Mouse (Mus musculus): ENCODE results near the gene Fam19a3. TPM values are rescaled to one million over a fixed set of nuclear protein-coding genes. Genes with fewer than 3 reads are reported as not detected.

The Fam19a3 gene
- polyA plus RNA-seq (2012; fragmentation: generic; extraction: Trizol): not detected

DNA sequence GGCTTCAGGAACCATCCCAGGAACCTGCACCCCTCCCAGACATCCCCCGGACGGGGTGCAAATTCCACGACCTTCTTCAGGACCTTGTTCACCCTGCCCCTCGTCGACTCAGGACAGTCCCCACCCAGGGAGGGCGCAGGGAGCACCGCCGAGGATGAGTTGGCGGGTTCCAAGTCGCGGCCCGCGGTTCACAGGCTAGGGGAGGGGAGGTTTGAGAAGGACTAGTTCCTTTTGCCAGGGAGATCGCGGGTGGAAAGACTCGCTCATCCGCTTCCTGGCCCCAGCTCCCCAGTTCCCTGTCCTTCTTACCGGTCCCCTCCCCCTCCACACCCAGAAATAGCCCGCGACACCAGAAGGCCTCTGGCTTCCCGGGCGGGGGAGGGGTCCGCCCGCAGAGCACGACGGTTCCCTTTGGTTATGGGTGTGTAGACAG is at the start of gene Fam19a3:
TSS of gene Fam19a3 (minus strand) at position 370 of the 433 bp plus-strand sequence.
- Histone ChIP-seq H3K79me2 (ENCODE audit: control insufficient read depth, insufficient read depth) (no peaks in the 10 kb centered on the region), H3K36me3 (ENCODE audit: control insufficient read depth, insufficient read depth) (no peaks in the 10 kb centered on the region), H3ac (ENCODE audit: control insufficient read depth, insufficient read length) (no peak within 1 kb of the TSS), H3K4me3 (peak within 1 kb of the TSS; percentile 7), H3K4me2 (ENCODE audit: low read depth) (peak within 1 kb of the TSS; percentile 67), H3K27me3 (ENCODE audit: control insufficient read depth, insufficient read depth, insufficient read length) (peaks cover 23% of the 10 kb centered on the region)
- TF ChIP-seq MAX (IDR thresholded peaks at IDR 0.05; ENCODE audit: low read depth) (no peak), MYOD1 (IDR thresholded peaks at IDR 0.05; ENCODE audit: control insufficient read depth in 1 of 3, insufficient read length in 2 of 3, low read depth in 2 of 3) (no peak), CEBPB (IDR thresholded peaks at IDR 0.05; ENCODE audit: insufficient read depth, poor library complexity, severe bottlenecking) (no peak), TCF12 (IDR thresholded peaks at IDR 0.05; ENCODE audit: insufficient read depth, poor library complexity, severe bottlenecking) (no peak), USF1 (IDR thresholded peaks at IDR 0.05; ENCODE audit: low read depth) (no peak), SRF (IDR thresholded peaks at IDR 0.05; ENCODE audit: control insufficient read depth, insufficient read length, low read depth) (no peak)

DNA sequence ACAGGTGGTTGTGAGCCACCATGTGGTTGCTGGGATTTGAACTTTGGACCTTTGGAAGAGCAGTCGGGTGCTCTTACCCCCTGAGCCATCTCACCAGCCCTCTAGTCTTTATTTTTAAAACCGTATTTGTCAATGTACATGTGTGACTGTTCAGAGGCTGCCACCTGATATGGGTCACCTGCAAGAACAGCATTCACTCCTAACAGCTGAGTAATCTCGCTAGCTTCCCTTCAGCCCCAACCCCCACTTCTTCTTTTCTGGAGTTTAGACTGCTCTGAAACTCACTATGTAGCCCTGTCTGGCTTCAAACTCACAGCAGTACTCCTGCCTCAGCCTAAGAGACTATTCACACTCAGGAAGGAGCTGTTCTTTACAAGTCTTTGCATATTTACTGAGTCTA is 40.8 kb upstream of the Fam19a3 start:
- H3K4me3 ChIP-seq: no peak overlapping the region
- TF ChIP-seq TCF12 (IDR thresholded peaks at IDR 0.05; ENCODE audit: insufficient read depth, poor library complexity, severe bottlenecking): no peak
- no peak for TF ChIP-seq SRF (IDR thresholded peaks at IDR 0.05; ENCODE audit: control insufficient read depth, insufficient read length, low read depth)
- no peak for TF ChIP-seq POLR2A (IDR thresholded peaks at IDR 0.05; ENCODE audit: insufficient read length, low read depth)
- no peak for TF ChIP-seq MYOG (IDR thresholded peaks at IDR 0.05; ENCODE audit: control insufficient read depth in 1 of 3, insufficient read depth in 1 of 3, insufficient read length in 2 of 3, low read depth in 2 of 3)
- no peak for TF ChIP-seq E2F4 (IDR thresholded peaks at IDR 0.05; ENCODE audit: insufficient read depth)
- no peak for TF ChIP-seq USF1 (IDR thresholded peaks at IDR 0.05; ENCODE audit: low read depth)
- no peak for TF ChIP-seq POLR2AphosphoS2 (IDR thresholded peaks at IDR 0.05; ENCODE audit: insufficient read length, low read depth)
- no peak for TF ChIP-seq MAX (IDR thresholded peaks at IDR 0.05; ENCODE audit: low read depth)
- TF ChIP-seq TCF3 (IDR thresholded peaks at IDR 0.05; ENCODE audit: insufficient read length, low read depth): no peak
- TF ChIP-seq CEBPB (IDR thresholded peaks at IDR 0.05; ENCODE audit: insufficient read depth, poor library complexity, severe bottlenecking): no peak
- no peak for TF ChIP-seq REST (IDR thresholded peaks at IDR 0.05; ENCODE audit: insufficient read depth, insufficient read length)
- TF ChIP-seq MYOD1 (IDR thresholded peaks at IDR 0.05; ENCODE audit: control insufficient read depth in 1 of 3, insufficient read length in 2 of 3, low read depth in 2 of 3): no peak

DNA sequence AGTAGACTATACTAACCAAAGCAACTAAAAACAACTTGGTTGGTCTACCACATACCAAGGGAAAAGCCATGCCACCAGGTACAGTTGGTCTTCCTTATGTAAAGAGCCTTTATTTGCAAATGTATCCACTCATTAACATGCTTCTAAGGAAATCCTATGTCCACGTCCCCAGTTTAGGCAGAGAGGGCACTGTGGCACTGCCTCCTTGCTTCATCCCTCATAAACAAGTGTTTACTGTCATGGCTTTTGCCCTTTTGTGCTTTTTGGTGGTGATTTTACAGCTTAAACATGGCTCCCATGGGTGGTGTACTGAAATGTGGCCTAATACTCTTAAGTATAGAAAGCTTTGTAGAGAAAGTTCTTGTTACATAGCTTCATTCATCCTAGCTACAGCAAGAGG is 38.8 kb upstream of the Fam19a3 start:
- Histone ChIP-seq H3K79me2 (ENCODE audit: control insufficient read depth, insufficient read depth) (no peaks in the 10 kb centered on the region), H3K4me2 (ENCODE audit: low read depth) (no peak overlapping the region), H3ac (ENCODE audit: control insufficient read depth, insufficient read length) (no peak overlapping the region), H3K36me3 (ENCODE audit: control insufficient read depth, insufficient read depth) (peaks cover 9% of the 10 kb centered on the region), H3K27me3 (ENCODE audit: control insufficient read depth, insufficient read depth, insufficient read length) (no peaks in the 10 kb centered on the region), H3K4me3 (no peak overlapping the region)
- no peak for TF ChIP-seq USF1 (IDR thresholded peaks at IDR 0.05; ENCODE audit: low read depth)
- no peak for TF ChIP-seq POLR2AphosphoS2 (IDR thresholded peaks at IDR 0.05; ENCODE audit: insufficient read length, low read depth)
- TF ChIP-seq MYOG (IDR thresholded peaks at IDR 0.05; ENCODE audit: control insufficient read depth in 1 of 3, insufficient read depth in 1 of 3, insufficient read length in 2 of 3, low read depth in 2 of 3): no peak
- no peak for TF ChIP-seq MAX (IDR thresholded peaks at IDR 0.05; ENCODE audit: low read depth)
- TF ChIP-seq REST (IDR thresholded peaks at IDR 0.05; ENCODE audit: insufficient read depth, insufficient read length): no peak

More for the DNA sequence above, 40.8 kb upstream of the Fam19a3 start:
- Histone ChIP-seq H3ac (ENCODE audit: control insufficient read depth, insufficient read length) (no peak overlapping the region), H3K4me2 (ENCODE audit: low read depth) (no peak overlapping the region), H3K27me3 (ENCODE audit: control insufficient read depth, insufficient read depth, insufficient read length) (no peaks in the 10 kb centered on the region), H3K36me3 (ENCODE audit: control insufficient read depth, insufficient read depth) (peaks cover 16% of the 10 kb centered on the region), H3K79me2 (ENCODE audit: control insufficient read depth, insufficient read depth) (no peaks in the 10 kb centered on the region)

DNA sequence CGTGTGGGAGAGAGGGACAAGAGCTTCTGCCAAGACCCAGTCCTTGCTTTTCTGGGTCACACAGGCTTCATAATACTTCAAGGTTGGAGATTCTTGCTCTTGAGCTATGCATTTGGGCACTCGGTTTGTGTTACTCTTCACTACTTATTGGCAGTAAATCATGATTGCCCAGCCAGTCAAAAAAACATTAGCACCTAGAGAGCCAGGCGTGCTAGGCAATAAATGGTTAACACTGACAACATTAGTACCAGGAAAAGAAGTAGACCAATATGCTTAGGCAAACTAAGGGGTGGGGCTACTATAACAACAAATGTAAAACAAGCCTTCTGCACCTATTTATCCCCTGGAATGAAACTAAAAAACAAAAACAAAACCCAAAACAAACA is 37.1 kb upstream of the Fam19a3 start:
- no peak for TF ChIP-seq MYOG (IDR thresholded peaks at IDR 0.05; ENCODE audit: control insufficient read depth in 1 of 3, insufficient read depth in 1 of 3, insufficient read length in 2 of 3, low read depth in 2 of 3)

DNA sequence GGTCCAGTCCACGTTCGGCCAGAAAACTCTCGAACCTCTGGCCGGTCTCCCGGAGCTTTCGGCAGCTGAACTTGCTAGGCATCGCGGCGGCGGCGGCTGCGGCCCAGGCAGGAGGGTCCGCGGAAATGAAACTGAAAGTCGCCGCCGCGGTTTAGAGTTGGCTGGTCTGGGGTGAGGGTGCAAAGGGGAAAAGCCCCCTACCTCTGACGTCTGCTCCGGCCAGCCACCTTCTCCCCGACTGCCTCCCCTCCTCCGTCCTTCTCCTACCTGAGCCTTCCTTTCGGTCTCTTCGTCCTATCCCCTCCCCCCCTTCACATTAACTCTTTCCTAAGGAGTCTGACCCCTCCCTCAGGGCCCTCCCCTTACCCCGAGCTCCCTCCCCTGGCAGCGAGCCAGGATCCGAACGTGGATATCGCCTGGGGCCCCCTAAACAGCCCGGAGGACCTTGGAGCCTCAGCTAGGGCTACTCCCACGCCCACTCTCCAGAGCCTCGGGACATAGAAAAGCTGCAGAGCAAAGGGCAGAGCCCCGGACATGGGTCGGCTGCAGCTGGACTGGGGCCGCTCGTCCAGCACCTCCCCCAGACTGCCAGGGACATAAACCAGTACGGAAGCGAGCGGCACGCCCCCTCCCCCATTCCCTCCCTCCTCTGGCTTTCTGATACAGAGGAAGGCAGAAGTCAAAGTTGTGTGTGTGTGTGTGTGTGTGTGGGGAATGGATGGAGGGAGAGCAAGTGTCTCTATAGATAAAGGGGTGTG is 36.5 kb upstream of the Fam19a3 start, which contains the start of gene Mov10:
TSS of gene Mov10 (minus strand) at position 573 of the 758 bp plus-strand sequence.
- TF ChIP-seq CEBPB (IDR thresholded peaks at IDR 0.05; ENCODE audit: insufficient read depth, poor library complexity, severe bottlenecking) (no peak), SRF (IDR thresholded peaks at IDR 0.05; ENCODE audit: control insufficient read depth, insufficient read length, low read depth) (no peak), POLR2AphosphoS2 (IDR thresholded peaks at IDR 0.05; ENCODE audit: insufficient read length, low read depth) (peak; percentile 10), POLR2A (IDR thresholded peaks at IDR 0.05; ENCODE audit: insufficient read length, low read depth) (peak; percentile 13)
- peaks cover 9% of the 10 kb centered on the region for H3K36me3 ChIP-seq (ENCODE audit: control insufficient read depth, insufficient read depth)
- H3K27me3 ChIP-seq (ENCODE audit: control insufficient read depth, insufficient read depth, insufficient read length): no peaks in the 10 kb centered on the region
- H3K79me2 ChIP-seq (ENCODE audit: control insufficient read depth, insufficient read depth): no peaks in the 10 kb centered on the region
- H3K4me2 ChIP-seq (ENCODE audit: low read depth): peak within 1 kb of the TSS; percentile 80
- peak within 1 kb of the TSS; percentile 71 for H3K4me3 ChIP-seq
- peak within 1 kb of the TSS; percentile 28 for H3ac ChIP-seq (ENCODE audit: control insufficient read depth, insufficient read length)

More for the DNA sequence above, 37.1 kb upstream of the Fam19a3 start:
- H3K36me3 ChIP-seq (ENCODE audit: control insufficient read depth, insufficient read depth): peaks cover 9% of the 10 kb centered on the region
- no peaks in the 10 kb centered on the region for H3K79me2 ChIP-seq (ENCODE audit: control insufficient read depth, insufficient read depth)
- H3K27me3 ChIP-seq (ENCODE audit: control insufficient read depth, insufficient read depth, insufficient read length): no peaks in the 10 kb centered on the region
- peak overlapping the region; percentile 80 for H3K4me2 ChIP-seq (ENCODE audit: low read depth)
- peak overlapping the region; percentile 28 for H3ac ChIP-seq (ENCODE audit: control insufficient read depth, insufficient read length)
- peak overlapping the region; percentile 71 for H3K4me3 ChIP-seq
